Comparison of ENCODE assay signal across 11 mouse cellular contexts in genomic region chrX:159677585-159678319, GRCm38 (mm10). TPM values are rescaled to one million over a fixed set of nuclear protein-coding genes. Genes with fewer than 3 reads are reported as not detected.
DNase-seq lines count a peak whose midpoint lies in the region; ATAC-seq lines count a peak whose summit lies in the region.
"Had no signal": no experiment of that assay in that cellular context is flagged by ENCODE, and none has a peak within 500 bp of the region (broad histone marks: within the 10 kb centered on the region; RNA-seq: fewer than 3 reads in every experiment).

No protein-coding gene starts in this region.

- DNase-seq in spleen, postnatal 36 days (ENCODE audit: low spot score in 2 of 2), result peak; percentile 32 to 41
- no peak for DNase-seq in spleen, adult 18-20 months
- peak; percentile 45 for DNase-seq in MEL-GATA-1-ER (ENCODE audit: extremely low read depth, low read depth)
- peak; percentile 42 for DNase-seq in thymus, postnatal 4 days
- no peak for DNase-seq in neural tube, embryonic 10.5 days (ENCODE audit: extremely low spot score, low spot score)
- no peak for DNase-seq in layer of hippocampus, adult 18-20 months (ENCODE audit: low spot score in 2 of 2)
- DNase-seq: cerebellum, adult 2 months; gastrocnemius, postnatal 14 days had no signal

- peak; percentile 54 for ATAC-seq in megakaryocyte-erythroid progenitor cell, adult 5-6 weeks (replicated peaks; ENCODE audit: low FRiP score, low TSS enrichment, poor library complexity, severe bottlenecking)
- ATAC-seq in erythroid progenitor cell, adult 5-6 weeks (replicated peaks; ENCODE audit: low FRiP score, poor library complexity, severe bottlenecking), result no peak
- ATAC-seq: hindbrain, embryonic 16.5 days had no signal

RNA-seq across cellular contexts. Expression of gene Sh3kbp1, which starts 50.7 kb away (rescaled TPM):
- 49.9 and 52.4 TPM in 2 replicates for total RNA-seq in megakaryocyte-erythroid progenitor cell, adult 5-6 weeks (2014; fragmentation: Nextera tagmentation)
- 70.5 and 76.3 TPM in 2 replicates for total RNA-seq in megakaryocyte-erythroid progenitor cell, adult 5-6 weeks (2017)
- total RNA-seq in erythroid progenitor cell, adult 5-6 weeks (2015; ENCODE audit: low replicate concordance), result 36.5 and 41.4 TPM in 2 replicates
- 24.3 and 35.2 TPM in 2 replicates for total RNA-seq in erythroid progenitor cell, adult 5-6 weeks (2017; ENCODE audit: low replicate concordance)
- 10 to 100 TPM; 35.9 to 37.9 TPM for total RNA-seq in layer of hippocampus, adult 18-20 months (2021)

Comparison
In these comparisons a context has a peak if more than half of its experiments do, and no peak if none do; other contexts are left out.
1. DNase-seq: peak in spleen, postnatal 36 days (2 of 2), MEL-GATA-1-ER (single experiment) and thymus, postnatal 4 days (single experiment); none in spleen, adult 18-20 months (0 of 2), neural tube, embryonic 10.5 days (single experiment) and layer of hippocampus, adult 18-20 months (0 of 2).